Mouse (Mus musculus) mouse embryonic stem cell (cell line): Measurements from ENCODE around the gene Fam20b.
"Not testable (repeated sequence)": the region's sequence is repeated elsewhere in the genome, so short reads cannot be mapped to it uniquely, and the experiment has no call there.

Source experiments
- in situ Hi-C, 2 experiments: fragments of 300-500 bp; cut with MboI; formaldehyde crosslinking; loops; 1 replicate in 1 of 2; 3 replicates in 1 of 2; pipeline ENCODE4 v1.14.3; 2019 to 2020; ENCODE audit warnings: low sequenced_read_pairs in 2 of 2, low pct_unique_long_range_greater_than_20kb in 1 of 2, mixed read lengths in 1 of 2; ENCODE audit not compliant: unreplicated experiment in 1 of 2

Gene Fam20b

DNA sequence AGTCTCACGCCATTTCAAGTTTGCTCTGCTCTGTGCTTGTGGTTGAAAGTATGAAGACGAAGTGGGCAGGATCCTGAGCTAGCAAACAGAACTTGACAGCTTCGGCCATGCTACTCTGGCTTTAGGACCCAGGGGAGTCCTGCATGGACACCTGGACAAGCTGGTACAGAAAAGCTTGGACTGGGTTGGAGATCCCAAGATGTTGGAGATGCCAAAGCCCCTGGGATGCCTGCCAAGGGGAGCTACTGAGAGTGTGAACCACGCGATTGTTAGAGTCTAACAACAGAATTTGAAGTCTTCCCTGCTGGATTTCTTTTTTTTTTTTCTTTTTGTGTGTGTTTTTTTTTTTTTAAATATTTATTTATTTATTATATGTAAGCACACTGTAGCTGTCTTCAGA, 42.3 kb downstream of the Fam20b start:
- in situ Hi-C loops: loop anchor here in 1 of 2 experiments (5.0 kb wide), 1 partner anchor 44 kb away; no protein-coding TSS in a partner anchor

DNA sequence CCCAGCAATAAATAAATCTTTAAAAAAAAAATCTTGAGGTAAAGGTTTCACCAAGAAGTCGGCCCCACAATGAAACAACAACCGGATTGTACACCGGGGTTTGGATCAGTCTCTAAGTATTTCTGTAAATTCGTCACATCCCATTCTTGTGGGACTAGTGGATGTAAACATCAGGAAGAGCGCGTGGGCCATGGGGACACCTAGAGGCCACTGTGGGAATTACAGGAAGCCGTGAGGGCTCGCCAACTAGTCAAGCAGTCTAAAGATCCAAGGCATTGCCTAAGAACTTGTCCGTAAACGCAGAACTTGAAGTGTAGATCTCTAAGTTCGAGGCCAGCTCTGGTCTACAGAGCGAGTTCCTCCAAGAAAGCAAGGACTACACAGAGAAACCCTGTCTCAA, 42.7 kb downstream of the Fam20b start:
- in situ Hi-C loops: loop anchor here in 1 of 2 experiments (5.0 kb wide), 1 partner anchor 44 kb away; no protein-coding TSS in a partner anchor

DNA sequence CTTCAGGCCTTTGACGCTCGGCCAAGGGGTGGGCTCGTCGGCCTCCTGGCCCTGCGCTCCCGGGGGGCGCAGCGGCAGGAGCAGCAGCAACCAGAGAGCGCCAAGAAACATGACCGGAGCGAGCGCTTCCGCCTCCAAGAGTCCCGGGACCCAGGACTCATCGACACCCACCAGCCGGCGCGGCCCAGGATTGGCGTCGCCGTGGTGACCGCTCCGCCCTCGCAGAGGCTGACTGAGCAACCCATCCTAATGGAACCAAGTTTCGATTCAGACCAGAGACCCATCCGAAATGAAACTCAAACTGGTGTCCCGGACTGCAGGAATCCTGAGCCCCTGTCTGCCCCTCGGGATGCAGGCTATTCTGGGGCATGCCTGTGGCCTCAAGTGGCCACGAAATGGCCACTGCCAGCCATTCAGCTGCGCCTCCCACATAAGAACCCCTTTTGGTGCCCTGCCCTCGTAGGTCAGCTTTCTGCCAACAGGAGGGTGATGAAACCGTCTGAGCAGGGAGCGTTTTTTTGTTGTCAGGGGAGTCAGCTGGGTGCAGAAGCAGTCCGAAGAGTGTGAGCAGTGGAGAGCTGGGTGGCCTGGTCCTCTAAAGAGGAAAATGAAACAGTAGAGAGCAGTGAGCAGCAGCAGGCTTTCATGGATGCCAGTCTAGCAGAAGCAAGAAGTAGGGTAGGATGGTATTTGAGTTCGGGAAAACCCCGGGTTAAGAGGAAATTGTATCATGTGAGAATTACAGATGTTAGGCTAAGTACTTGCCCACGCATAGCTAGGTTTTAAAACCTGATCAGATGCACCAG, 44.5 kb downstream of the Fam20b start, which contains the start of gene Tor3a:
Gene Tor3a (minus strand): TSS at position 162 of the 806 bp plus-strand sequence.
- in situ Hi-C loops: no loop called here

DNA sequence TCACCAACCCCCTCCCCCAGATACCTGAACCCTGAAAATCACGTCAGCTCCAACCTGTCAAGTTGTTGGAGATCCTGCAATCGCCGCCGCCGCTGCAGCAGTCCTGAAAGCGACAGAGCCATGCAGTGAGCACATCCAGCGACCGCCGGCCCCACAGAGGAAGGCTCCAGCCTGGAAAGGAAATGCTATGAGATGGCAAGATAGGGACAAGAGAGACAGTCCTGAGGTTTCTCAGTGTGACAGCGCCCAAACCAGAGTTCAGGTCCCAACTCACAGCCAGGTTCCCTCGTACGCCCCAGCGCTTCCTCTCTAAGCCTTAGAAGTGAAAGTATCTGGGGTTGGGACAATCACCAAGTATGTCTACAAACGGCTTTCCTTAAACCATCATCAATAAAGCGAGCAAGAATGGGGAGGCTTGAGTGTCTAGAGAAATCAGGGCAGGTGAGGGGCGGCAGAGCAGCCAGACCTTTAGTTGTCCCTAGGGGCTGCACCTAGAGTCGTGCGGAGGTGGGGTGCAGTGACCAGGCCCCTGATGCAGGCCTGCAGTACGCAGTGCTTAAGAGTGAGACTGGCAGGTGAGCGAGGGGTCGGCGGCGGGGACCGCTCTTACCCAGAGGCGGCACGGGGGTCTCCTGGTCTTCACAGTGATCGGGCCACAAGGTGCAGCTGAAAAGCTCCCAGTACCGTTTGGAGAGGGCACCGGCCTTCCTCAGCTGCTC, 45.3 kb downstream of the Fam20b start:
- in situ Hi-C loops: no loop called here

DNA sequence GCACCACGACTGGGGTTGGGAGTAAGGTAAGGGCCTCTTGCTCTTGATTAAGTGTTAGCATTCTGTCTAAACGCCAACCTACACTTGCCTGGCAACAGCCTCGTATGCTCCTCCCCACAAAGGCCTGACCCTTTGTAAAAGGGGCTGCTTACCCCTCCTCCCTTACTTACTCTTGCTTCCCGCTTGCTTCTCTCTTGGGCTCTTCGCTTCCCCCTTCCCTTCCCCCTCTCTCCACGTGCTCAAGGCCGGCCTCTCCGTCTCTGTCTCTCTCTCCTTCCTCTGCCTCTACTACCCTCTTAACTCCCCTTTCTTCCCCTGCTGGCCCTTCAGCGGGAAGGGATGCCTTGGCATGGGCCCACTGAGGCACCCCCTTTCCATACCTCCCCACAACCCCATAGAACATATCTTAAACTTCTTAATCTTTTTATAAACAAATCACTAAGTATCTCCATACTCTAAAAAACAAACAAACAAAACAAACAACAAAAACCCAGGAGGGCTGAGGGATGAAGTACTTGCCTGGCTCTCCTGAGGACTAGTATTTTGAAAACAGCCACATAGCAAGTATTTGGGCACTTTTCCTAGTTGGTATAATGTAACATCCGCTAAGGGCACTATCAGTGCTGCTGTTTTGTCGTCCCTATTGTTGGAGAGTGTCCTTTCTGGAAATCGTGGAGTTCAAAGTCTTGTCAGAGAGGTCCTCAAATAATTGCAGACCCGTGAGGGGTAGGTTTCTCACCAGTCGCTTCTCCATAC, 46.0 kb downstream of the Fam20b start:
- in situ Hi-C loops: no loop called here

DNA sequence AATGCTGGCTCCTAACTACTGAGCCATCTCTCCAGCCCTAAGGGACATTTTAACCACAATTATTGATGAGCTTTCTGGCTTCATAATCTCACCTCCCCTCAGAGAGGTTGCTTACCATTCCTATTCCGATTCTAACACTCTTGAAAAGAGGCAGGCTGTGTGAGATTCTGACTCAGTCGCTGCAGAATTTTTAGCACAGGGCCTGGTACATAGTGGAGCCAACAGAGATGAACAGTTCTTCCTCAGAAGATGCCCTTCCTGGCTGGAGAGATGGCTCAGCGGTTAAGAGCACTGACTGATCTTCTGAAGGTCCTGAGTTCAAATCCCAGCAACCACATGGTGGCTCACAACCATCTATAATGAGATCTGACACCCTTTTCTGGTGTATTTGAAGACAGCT, 47.0 kb downstream of the Fam20b start:
- in situ Hi-C loops: no loop called here

DNA sequence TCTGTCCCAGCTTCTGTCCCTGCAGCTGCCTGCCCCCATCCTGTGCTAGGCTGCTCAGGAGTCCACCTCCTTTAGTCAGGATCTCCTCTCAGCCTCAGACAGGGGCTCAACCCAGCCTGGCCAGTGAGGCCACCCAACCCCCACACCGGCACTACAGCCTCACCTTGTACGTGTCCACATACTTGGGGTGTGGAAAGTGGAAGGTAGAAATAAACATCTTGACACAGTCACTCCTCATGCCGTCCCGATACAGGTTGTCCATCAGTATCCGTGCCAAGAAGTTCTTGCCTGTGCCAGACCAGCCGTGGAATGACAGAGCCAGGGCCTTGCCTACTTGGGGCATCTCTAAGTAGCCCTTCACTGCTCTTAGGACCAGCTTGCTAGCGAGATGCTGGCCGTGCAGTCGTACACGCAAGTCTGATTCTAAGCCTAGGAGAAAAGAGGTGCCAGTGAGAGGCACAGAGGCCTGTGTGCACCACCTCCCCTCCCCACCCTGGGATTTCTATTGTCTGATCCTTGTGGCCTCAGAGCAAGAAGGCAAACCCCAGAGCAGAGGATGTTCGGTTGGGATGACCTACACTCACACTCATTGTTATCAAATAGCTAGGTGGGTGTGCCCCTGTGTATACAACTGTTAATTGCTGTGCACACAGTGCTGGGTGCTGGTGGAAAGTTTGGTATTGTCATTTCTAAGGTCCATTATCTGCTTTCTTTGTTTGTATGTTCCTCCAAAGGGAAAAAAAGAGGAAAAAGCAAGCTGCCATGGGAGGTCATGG, 49.5 kb downstream of the Fam20b start:
- in situ Hi-C loops: no loop called here

DNA sequence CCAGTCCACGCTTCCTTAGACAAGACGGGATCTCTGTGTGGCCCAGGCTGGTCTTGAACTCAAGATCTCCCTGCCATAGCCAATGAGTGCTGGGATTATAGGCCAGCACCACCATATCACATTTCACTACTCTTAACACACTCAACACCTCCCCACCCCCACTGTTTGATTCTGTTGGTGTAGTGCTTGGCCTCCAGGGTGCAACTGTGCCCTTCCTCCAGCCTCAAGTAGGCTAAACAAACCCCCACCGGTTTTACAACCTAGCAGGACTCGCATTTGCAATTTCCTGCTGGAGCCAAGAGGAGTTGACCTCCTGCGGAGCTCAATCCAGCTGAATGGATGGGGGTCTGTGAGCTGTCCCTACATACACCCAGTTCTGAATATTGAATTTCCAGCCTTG, 50.3 kb downstream of the Fam20b start:
- in situ Hi-C loops: no loop called here

DNA sequence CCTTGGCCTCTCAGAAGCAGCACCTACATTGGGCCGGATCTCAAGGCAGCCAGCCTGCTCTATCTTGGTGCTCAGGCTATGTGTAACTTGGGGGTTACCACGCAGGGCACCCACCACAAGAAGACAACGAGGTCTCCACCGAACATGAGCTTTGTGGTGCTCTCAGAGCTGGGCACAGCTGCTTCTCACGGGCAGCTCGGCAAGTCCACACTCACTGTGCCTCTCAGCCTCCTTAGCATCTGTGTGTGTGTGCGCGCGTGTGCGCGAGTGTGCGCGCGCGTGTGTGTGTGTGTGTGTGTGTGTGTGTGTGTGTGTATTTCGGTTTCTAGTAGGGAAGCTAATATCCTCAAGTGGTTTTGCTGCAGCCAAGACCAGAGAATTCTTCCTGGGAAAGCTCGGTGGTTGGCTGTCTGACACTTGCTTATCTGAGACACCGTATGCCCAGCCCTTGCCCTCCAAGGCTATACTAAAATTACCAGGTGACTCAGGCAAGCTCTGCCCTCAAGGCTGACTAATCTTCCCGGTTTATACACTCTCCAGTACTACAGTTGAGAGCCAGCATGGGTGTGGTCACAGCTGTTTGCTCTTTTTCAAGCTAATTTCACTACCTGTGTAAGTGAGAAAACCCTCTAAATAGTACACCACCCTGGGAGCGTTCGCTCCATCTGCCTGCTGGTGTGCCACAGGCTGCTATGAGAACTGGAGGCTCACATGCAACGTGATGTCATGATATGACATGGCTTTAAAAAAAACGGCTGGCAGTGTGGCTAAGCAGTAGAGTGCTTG, 51.6 kb downstream of the Fam20b start:
- in situ Hi-C loops: no loop called here

DNA sequence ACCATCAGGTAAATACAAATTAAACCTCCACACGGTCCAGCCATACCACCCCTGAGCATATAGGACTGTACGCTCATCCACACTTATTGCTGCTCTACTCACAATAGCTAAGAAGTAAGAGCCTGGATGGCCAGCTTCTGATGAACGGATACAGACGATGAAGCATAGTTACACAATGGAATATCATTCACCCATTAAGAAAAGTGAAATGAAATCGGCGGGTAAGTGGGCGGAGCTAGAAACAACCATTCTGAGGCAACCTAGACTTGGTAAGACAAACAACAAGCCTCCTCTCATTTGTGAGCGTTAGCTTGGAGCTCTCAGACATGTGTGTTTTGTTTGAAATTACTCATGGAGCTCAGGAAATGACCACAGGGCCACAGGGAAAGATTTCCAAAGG, 53.1 kb downstream of the Fam20b start:
- in situ Hi-C loops: no loop called here

DNA sequence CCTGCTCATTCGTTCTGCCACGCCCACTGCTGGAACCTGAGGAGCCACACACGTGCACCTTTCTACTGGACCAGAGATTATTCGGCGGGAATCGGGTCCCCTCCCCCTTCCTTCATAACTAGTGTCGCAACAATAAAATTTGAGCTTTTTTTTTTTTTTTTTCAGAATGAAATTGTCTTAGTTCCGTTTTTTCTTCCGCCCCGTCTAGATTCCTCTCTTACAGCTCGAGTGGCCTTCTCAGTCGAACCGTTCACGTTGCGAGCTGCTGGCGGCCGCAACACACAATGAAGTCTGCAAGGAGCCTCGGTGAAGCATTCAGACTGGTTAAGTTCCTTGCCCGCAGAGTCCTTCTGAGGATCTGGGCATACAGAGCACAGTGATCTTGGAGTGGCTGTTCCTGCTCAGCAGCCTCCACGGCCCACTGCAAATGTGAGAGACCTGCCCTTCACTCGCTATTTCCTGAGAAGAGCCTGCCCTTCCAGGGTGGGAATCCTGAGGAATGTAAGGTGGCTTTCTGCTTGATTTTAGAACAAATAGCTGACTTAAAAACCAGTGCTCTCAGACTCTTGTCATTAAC, 58.1 kb downstream of the Fam20b start:
- in situ Hi-C loops: not testable (repeated sequence)

DNA sequence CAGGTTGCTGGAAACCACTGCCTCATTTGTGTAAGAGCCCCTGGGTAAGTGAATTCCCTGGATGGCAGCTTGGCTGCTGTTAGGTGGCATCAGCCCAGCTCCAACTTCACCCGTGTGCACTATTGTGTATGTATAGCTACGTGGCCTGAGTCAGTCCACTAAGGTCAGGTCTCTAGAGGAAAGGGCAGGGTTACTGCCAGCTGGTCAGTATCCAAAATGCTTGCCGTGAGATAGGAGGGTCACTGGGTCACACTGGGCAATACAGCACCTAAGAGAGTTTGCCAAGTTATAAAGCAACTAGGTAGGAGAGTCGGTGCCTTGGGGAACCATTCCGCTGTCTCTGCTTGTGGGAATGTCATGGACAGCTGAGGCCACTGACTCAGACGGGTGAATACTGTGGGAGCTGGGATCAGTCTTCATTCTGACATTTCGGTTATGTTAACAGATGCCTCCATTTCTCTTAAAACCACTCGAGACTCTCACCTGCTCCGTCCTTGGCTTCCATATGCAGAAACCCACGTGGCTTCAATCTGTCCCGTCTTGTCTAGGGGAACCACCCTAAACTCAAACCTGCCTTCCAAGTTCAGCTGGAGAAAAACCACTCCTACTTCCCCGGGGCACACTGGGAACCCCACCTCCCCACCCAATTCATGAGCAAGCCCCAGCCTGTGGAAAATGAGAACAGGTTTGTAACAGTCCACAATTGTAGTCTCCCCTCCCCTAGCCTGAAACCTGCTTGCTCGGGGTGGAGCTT, 58.8 kb downstream of the Fam20b start:
- in situ Hi-C loops: no loop called here

DNA sequence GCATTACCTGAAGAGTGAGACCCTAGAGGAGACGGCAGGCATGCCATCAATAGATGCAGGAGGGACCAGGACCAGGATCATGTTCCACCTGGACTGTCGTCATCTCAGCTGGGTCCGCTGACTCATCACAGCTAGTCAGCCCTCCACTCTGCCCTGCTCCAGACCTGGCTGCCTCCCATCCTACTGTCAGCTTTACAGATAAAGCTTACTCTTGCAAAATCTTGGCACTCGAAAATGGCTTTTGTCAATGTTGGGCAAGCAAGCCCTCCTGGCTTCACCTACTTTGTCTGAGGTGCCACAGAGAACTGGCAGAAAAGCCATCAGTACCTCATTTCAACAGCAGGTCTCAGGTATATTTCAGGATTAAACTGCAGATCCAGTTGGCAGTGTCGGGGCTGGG, 60.2 kb downstream of the Fam20b start:
- in situ Hi-C loops: no loop called here

DNA sequence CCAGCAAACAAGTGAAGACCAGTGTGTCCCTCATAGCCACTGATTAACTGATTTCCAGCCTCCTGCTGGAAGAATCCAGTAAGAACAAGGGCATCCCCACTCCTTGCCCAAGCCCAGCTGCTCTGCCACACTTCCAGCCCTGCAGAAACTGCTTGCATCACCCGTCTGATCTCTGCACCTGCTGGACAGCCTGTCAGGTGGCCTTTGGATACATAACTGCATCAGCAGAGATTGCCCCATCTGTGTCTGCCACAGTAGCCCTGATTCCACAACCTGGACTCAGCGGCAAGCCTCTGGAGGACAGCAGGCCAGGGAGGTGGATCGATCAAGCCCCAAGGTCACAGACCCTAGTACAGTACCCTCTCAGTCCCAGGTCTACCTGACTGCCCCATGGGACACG, 61.4 kb downstream of the Fam20b start:
- in situ Hi-C loops: no loop called here

DNA sequence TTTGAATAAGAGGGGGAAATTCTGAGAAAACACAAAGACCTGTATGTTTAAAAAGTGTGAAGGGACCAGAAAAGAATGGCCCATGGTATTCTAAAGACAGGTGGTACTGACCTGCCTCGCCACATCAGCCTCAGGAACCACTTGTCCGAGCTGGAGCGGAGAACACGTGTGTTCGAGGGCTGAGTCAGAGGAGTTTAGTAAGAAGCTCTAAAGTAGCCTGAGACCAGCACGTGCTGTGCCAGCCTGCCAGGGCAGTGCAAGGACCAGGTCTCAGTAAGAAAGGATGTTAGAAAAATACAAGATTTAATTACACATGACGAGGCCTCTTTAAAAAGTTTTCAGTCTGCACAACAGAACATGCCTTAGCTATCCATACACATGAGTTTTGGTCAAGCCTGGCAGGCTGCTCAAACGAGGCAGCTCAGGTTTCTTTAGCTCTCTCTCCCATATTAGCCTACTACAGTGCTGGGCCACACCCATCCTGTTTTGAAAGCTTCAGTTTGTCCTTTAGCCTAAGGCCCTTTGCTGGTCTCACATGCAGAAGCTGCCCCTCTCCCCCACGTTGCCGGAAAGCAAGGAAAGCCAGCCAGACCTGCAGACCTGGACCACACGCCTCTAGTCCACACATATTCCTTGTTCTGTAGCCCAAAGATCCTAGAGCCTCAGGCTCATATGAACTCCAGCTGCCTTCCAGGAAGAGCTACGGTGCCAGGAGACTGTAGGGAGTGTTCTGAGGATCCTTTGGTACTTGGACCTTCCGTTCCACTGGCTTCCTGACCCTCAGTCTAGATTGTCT, 64.0 kb downstream of the Fam20b start:
- in situ Hi-C loops: no loop called here

DNA sequence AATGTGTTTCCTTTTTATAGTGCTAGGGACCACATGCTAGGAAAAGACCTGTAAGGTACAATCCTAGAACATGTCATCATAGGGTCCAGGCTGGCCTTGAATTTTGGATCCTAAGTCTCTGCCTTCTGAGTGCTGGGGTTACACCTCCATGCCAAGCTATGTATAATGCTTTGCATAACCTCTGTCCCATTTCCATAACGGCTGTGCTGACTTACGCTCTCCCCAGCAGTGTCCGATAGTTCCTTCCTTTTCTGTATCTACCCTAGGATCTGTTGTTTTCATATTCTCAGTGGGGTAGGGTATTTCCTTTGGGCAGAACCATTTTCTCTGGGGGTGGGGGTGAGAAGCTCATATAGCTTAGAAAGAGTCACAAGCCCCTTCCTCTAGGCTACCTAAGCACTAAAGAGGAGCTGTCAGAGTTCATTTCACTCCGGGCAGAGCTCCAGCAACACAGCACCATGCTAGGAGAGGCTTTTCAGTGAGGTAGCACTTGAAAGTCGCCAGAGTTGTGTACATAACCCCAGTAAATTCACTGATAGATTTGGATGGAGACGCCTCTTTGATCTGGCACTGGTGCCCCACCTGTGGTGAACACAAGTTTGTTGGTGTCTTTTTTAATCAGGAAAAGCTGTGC, 66.6 kb downstream of the Fam20b start:
- in situ Hi-C loops: no loop called here
